Mouse (Mus musculus) olfactory bulb, adult 2 months (tissue): ENCODE data around the gene Pex3. TPM values are rescaled to one million over a fixed set of nuclear protein-coding genes. Genes with fewer than 3 reads are reported as not detected.

ENCODE experiments used
- H3K27ac ChIP-seq: fragments of 200-500 bp; 2 replicates; pipeline ENCODE4 v1.5.1; 2012; ENCODE audit warnings: low read depth, low read length; ENCODE audit not compliant: insufficient read depth
- H3K4me1 ChIP-seq: fragments of 200-500 bp; 2 replicates; pipeline ENCODE4 v1.6.1; 2012; ENCODE audit warnings: low read length; ENCODE audit not compliant: control insufficient read depth, insufficient read depth
- H3K4me3 ChIP-seq: fragments of 200-500 bp; 2 replicates; pipeline ENCODE4 v1.5.1; 2012; ENCODE audit warnings: mild to moderate bottlenecking, low read depth, low read length, moderate library complexity; ENCODE audit not compliant: insufficient read depth
- CTCF ChIP-seq: fragments of 200-500 bp; IDR thresholded peaks from 2 replicates; pipeline ENCODE4 v1.5.1; 2012; ENCODE audit warnings: low read depth, mild to moderate bottlenecking, low read length, moderate library complexity; ENCODE audit not compliant: insufficient read depth
- POLR2A ChIP-seq: fragments of 200-500 bp; IDR thresholded peaks from 2 replicates; pipeline ENCODE4 v1.6.1; 2012; ENCODE audit warnings: mild to moderate bottlenecking, low read depth, low read length, moderate library complexity; ENCODE audit not compliant: insufficient read depth
- WGBS: fragments of 180-500 bp; shearing (Covaris S2); methylation state at CpG from one replicate; pipeline ENCODE4 v1.1.7; 2018; 5-methylcytosine and 5-hydroxymethylcytosine counted together
- polyA plus RNA-seq: library from polyadenylated mRNA; stranded (reverse); fragments of >200 nt; gene quantifications from 2 replicates; pipeline ENCODE4 v1.2.4, GENCODE M21; 2012; ENCODE audit warnings: low replicate concordance; ENCODE audit not compliant: missing spikeins, insufficient read depth, insufficient read length

Gene Pex3
- polyA plus RNA-seq, 1 experiment: not detected

- peaks cover 22% of the 10 kb centered on the region for H3K4me1 ChIP-seq
- 42% methylated on average over 6 of the region's 6 CpGs for WGBS
- TF ChIP-seq POLR2A (no peak), CTCF (no peak)
- H3K27ac ChIP-seq: peak overlapping the region; percentile 88
- no peak overlapping the region for H3K4me3 ChIP-seq
Observed at GRCm38 (mm10) chr10:13572410-13572809, 19.5 kb upstream of the Pex3 start.

GRCm38 (mm10) chr10:13572003-13572402 is 19.1 kb upstream of the Pex3 start:
- Histone ChIP-seq H3K27ac (peak overlapping the region; percentile 88), H3K4me1 (peaks cover 22% of the 10 kb centered on the region), H3K4me3 (no peak overlapping the region)
- TF ChIP-seq POLR2A: no peak
- TF ChIP-seq CTCF: no peak
- WGBS: 41% methylated on average over 10 of the region's 10 CpGs

- Histone ChIP-seq H3K27ac (peak overlapping the region; percentile 47), H3K4me3 (no peak overlapping the region), H3K4me1 (peaks cover 27% of the 10 kb centered on the region)
- WGBS: 76% methylated on average over 9 of the region's 9 CpGs
- TF ChIP-seq POLR2A (no peak), CTCF (no peak)
Observed at GRCm38 (mm10) chr10:13570697-13571538, 18.0 kb upstream of the Pex3 start.

- 11% methylated on average over 7 of the region's 7 CpGs for WGBS
- TF ChIP-seq CTCF (no peak), POLR2A (no peak)
- H3K4me3 ChIP-seq: no peak overlapping the region
- H3K27ac ChIP-seq: peak overlapping the region; percentile 71
- H3K4me1 ChIP-seq: peaks cover 27% of the 10 kb centered on the region
Observed at GRCm38 (mm10) chr10:13569818-13570217, 16.9 kb upstream of the Pex3 start.

- H3K4me1 ChIP-seq: peaks cover 23% of the 10 kb centered on the region
- H3K4me3 ChIP-seq: no peak overlapping the region
- H3K27ac ChIP-seq: peak overlapping the region; percentile 60; the same call in 1 of the 2 replicates
- TF ChIP-seq CTCF: no peak
- TF ChIP-seq POLR2A: no peak
- 72% methylated on average over 13 of the region's 13 CpGs for WGBS
Observed at GRCm38 (mm10) chr10:13566393-13566792, 13.5 kb upstream of the Pex3 start.

- 27% methylated on average over 8 of the region's 8 CpGs for WGBS
- peaks cover 16% of the 10 kb centered on the region for H3K4me1 ChIP-seq
- H3K4me3 ChIP-seq: no peak overlapping the region
- no peak for TF ChIP-seq CTCF
- TF ChIP-seq POLR2A: no peak
- H3K27ac ChIP-seq: no peak overlapping the region
Observed at GRCm38 (mm10) chr10:13565080-13565448, 12.1 kb upstream of the Pex3 start.

GRCm38 (mm10) chr10:13564364-13565079 is 11.6 kb upstream of the Pex3 start:
- Histone ChIP-seq H3K4me1 (peaks cover 12% of the 10 kb centered on the region), H3K4me3 (peak overlapping the region; percentile 23; the same call in 1 of the 2 replicates), H3K27ac (no peak overlapping the region)
- WGBS: 25% methylated on average over 24 of the region's 24 CpGs
- TF ChIP-seq POLR2A: no peak
- TF ChIP-seq CTCF: peak; percentile 97

- TF ChIP-seq POLR2A: no peak
- no peak for TF ChIP-seq CTCF
- H3K4me1 ChIP-seq: 0 out of 2 replicates have a peak, but pooled peaks cover 2% of the 10 kb centered on the region
- H3K27ac ChIP-seq: no peak overlapping the region
- H3K4me3 ChIP-seq: no peak overlapping the region
- 86% methylated on average over 13 of the region's 13 CpGs for WGBS
Observed at GRCm38 (mm10) chr10:13560014-13560674, 7.2 kb upstream of the Pex3 start.
